Mouse (Mus musculus): Measurements from ENCODE around the gene Cpvl.

The Cpvl gene

DNA sequence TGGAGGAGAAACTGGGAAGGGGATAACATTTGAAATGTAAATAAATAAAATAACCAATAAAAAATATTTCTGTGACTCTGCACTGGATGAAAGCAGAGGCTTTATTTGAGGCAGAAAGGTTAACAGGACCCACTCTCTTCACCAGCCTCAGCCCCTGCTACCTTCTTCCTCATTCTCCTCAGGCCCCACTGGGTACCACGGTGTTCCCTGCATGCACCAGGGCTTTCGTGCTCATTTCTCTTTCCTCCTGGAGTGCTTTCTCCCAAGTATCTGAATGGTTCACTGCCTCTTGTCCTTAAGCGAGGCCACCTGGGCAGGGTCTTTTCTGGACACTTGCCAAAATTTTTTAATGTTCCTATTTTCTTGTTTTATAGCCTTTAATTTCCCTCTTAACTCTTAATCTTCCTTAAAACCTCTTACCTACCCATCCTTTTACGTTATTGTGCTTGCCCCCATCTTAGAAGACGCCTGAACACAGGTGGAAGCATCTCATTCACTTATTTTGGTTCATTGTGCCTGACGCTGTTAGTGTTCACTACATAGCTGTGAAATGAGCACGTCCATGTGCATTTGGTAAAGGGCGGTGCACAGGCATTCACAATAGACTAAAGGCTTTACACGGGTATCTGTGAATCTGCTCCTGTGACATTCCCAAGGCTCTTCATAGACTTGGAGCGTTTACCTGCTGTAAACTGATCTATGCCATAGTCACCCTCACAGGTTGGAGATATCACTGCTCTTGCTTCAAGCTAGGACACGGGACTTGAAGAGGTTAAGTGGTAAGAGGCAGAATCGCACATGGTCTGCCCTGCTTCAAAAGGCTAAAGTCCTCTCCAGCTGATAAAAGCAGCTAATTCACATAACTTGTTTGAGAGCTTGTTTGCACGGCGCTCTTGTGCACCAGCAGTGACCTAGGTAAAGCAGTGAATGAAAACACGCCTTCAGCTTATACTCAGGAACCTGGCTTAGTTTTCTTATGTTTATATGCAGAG lies 41.0 kb downstream of the Cpvl start:
- no peak for DNase-seq (ENCODE audit: low read depth, low spot score)

DNA sequence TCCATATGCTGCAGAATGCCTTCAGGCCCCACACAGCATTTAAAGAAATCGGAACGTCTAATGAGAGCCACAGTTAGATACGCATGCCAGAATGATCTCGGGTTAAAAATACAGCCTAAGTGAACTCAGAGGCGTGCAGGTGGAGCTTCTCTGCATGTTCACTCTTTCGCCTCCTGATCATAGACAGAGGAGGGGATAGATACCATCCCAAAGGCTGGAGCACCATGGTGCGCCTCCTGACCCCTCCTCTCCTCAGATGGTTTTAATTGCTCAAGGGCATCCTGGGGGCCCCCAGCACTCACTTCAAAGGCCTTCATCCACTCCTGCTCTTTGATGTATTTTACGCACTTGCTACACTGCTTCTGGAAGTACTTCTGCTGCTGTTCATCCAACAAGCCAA lies 46.9 kb downstream of the Cpvl start:
- no peak for DNase-seq (ENCODE audit: low read depth, low spot score)

DNA sequence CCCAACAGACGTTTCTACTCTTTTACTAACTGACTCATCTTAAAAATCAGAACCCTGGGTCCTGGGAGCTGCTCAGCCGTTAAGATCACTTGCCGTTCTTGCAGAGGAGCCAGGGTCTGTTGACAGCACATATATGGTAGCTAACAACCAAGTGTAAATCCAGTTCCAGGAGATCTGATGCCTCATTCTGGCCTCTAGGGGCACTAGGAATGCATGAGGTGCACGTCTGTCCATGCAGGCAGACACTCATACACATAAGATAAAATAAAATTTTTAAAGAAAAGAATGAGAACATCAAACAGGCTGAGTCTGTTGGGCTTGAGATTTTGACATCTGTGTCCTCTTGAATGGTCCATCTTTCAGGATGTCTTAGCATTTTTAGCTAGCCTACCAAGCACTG lies 48.6 kb downstream of the Cpvl start:
- no peak for DNase-seq (ENCODE audit: low read depth, low spot score)

DNA sequence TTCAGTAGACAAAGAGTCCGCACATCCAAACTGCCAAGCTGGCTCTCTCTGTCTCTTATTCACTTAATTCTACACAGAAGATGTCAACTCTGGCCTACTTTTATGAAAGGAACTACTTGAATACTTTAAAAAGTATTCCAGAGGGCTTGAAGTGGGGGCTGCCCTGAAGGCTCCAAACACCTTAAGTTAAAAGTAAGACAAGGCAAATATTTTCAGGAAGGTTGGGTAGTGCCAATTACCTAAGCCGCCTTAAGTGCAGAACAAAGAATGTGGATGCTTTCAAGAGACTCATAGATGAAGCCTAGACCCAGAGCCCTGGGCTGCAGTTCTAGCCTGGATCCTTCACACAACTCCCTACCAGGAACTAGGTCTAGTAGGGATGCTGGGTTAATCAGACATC lies 52.3 kb downstream of the Cpvl start:
- DNase-seq (ENCODE audit: low read depth, low spot score) = no peak

DNA sequence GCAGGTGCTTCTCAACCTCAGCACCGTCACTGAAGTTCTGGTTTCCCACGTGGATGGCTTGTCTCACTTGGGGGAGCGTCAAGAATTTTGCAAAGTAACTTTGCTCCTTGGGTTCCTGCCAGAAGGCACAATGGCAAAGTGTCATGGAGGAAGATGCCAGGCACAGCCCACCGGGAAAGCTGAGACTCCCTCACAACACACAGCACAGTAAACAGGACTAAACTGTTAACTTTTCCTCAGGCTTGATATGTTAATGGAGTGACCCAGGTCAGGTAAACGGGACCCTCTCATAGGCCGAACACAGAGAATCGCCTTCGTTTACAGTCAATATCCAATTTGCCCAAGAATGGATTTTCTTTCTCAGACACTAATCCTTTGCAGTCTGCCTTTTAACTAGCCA lies 53.3 kb downstream of the Cpvl start:
- DNase-seq (ENCODE audit: low read depth, low spot score) = no peak

DNA sequence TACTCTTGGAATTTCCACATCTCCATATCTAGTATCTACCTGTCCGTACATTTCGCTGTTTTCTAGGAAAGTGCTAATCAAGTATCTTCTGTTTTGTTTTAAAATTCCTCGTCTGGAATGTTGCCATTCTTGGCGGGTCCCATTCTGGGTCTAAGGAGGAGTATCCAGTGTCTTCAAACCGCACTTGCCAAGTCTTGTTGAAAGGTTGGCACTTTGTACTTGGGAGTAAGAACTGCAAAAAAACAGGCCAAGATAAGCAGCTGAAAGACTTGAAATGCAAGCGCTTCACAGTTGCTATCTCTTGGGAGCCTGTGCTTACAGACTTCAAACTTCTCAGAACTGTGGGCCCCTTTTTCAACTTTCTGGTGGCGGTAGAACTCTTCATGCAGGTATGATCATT lies 58.4 kb downstream of the Cpvl start:
- no peak for DNase-seq (ENCODE audit: low read depth, low spot score)

DNA sequence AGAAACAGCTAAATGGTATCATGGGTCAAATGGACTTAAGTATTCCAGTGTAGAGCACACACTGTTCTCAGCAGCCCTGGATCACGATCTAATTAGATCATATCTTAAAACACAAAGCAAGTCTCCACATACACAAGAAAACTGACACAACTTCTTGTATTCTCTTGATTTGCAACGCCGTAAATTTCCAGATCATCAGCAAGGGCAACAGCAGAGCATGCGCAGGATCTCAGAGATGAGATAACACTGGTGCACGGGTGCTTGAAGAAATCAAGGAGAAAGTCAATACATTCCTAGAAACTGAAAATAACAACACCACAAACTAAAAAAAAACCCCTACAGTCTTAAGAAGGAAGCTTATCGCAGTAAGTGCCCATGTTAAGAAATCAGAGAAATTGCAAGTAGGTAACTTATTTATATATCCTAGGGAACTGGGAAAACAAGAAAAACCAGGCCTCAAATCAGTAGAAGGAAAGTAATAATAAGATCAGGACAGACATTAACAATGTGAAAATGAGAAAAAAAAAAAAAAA lies 61.4 kb downstream of the Cpvl start:
- DNase-seq (ENCODE audit: low read depth, low spot score) = no peak

DNA sequence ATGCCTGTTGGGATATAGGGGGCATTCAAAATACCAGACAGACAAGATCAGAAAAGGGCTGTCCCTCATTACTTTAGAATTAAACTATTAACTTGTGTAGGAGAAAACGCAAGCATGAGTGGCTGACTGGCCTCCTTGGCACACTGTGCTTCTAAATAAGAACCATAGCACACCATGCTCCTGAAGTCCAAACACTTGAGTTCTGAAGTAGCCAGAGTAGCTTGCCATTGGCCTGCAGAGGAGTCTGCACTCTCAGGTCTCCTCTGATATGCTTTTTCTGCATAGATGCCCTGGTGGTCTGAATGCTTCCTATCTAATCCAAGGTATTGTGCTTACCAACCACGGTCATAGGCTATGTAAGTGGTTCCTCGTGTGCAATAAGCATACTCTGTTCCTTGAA lies 63.1 kb downstream of the Cpvl start:
- DNase-seq (ENCODE audit: low read depth, low spot score) = no peak

DNA sequence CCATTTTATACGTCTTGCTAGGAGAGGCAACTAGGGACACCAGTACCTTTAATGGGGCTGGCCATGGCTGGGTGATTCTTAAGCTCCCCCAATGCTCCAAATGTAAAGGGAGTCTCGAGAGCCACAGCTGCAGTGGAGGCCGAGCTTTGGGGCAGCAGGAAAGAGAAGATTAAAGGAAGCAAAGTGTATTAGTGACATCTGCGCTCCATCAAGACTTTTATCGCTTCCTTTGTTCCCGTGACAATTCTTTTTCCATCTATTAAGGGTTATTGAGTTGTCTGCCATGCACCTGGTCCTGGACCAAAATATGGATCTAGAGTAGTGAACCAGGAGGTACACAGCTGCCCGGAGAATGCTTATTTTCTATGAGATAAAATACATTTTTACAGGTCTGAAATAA lies 65.3 kb downstream of the Cpvl start:
- no peak for DNase-seq (ENCODE audit: low read depth, low spot score)

DNA sequence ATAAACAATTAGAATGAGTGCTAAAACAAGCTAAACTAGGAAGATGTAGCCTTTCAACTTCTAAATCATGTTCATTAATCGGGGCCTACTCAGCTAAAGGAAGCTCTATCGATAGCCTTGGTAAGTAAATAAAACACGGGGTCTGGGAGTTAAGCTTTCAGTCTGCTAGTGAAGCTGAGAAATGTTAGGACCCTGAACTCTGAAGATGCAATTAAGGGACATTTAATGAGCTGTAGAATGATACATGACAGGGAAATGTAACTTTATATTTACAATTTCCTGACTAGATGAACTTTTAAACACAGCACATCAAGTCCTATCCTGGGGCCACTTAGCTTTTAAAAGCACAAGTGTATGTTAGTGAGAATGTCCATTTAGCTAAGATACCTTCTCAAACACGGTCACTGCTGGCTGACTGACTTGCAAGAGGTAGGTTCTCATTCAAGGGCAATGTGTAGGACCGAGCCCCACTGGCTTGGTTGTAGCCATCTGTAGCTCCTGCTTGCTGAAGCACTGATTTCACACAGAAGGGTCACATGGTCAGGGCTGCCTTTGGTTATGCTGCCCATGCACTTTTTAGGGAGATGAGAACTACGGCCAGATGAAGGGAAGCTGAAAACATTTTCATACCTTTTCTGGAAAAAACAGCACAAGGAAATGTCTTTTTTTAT lies 66.2 kb downstream of the Cpvl start:
- DNase-seq (ENCODE audit: low read depth, low spot score) = no peak

DNA sequence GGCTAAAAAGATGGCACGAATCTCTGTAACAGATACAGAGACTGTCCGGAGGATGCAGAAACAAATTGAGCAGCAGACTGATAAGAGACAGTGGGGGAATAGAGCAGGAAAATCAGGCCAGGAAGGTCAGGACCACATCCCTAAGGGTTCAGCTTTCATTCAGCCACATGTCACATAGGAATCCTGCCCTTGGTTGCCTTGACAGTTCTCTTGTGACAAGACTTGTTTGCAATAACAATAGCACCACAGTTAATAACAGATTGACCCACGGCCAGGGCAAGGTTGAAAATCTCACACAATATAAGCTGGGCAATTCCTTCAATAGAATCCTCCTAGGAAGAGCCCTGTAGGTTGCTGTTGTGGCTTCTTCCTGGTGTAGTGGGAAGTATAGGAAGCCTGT lies 68.5 kb downstream of the Cpvl start:
- no peak for DNase-seq (ENCODE audit: low read depth, low spot score)

DNA sequence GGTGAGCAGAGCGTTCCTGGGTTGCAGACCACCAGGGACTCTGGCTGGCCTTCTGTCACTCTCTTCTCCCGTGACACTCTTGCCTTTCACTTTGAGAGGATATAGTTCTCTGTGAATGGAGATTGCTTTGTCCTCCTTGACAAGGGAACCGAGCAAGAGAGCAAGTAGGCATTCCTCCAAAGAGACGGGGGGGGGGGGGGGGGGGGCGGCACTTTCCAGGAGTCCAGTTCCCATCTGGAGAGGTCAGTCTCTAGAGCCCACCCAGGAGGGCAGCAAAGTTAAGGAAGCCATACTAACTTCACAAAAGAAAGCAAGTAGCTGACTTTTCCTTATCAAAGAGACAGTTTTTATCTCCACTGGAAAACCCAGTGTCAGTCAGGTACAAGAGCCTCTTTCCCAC lies 69.0 kb downstream of the Cpvl start:
- no peak for DNase-seq (ENCODE audit: low read depth, low spot score)

DNA sequence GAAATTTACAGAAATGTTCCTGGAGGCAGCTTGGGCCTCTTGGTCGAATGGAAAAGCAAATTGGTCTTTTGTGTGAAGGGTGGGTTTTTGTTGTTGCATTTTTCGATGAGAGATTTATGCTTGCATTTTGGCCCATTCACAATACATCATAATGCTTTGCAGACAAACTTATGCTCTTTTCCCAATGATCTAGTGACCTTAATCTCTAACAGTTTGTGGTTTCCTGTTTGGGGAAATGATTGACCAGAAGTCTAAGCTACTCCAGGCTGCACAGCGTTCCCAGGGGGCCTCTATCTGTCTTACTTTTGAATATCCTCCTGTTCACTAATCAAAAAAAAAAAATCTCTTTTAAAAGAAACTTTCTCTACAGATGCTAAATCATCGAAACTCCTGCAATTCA lies 71.6 kb downstream of the Cpvl start:
- no peak for DNase-seq (ENCODE audit: low read depth, low spot score)

DNA sequence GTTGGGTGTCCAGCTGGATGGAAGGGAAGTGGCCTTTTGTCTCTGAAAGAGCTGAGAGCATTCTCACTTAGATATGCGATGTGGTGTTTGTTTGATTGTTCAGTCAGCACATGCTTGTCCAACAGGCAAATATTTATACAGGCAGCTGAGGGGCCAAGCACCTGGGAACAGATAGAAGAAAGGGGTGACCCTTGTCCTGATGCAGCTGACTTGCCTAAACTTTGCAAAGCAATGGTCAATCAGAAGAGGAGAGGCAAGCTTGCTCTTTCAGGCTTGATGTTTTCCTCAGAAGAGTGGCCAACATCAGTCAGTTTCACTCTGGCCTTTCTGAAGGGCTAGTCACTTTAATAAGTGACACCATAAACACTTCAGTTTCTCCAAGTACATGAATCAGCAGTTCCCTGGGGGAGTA lies 72.4 kb downstream of the Cpvl start:
- no peak for DNase-seq (ENCODE audit: low read depth, low spot score)

DNA sequence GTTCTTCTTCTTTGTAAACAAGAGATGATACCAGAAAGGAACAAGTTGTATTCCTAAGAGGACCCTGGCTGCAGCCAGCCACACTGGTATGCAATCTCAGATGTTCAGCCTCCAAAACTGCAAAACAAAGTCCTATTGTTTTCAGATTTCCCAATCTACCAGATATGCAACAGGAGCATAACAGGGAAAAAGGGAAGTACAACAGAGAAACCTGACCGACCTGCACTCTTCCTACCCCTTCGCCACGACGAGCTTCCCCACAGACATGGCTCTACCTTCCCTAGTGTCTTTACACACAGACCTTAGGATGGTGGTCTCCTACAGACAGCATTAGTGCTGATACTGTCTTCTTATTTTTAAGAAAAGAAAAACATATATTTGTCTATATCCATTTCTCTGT lies 72.9 kb downstream of the Cpvl start:
- no peak for DNase-seq (ENCODE audit: low read depth, low spot score)

DNA sequence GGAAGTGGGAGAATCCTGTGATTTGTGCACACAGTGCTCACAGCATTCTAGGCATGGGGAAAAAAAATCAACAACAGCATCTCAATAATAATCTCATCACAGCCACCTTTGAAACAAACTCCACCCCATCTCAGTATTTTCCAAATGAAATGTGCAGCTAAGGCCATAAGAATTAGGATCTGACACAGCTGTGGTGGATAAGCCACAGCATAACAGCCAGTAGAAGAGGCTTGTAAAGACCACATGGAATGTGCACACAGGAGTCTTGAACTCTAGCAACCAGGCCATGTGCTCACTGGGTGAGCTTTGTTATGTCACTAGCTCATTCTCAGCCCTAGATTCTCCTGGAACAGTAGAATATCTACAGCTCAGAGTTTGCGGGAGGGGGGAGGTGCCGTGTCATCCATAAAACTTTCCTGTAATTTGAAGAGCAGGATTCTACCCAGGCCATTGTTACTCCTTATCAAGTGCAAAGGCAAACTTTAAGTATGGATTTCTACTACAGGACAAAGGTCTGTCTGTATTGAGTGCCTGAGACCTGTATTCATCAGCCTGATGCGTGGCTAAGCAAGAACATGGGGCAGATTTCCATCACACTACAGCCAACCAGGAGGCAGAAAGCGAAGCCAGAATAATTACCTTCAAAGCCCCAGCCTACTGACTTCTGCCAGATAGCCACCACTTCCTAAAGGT lies 73.6 kb downstream of the Cpvl start:
- no peak for DNase-seq (ENCODE audit: low read depth, low spot score)

DNA sequence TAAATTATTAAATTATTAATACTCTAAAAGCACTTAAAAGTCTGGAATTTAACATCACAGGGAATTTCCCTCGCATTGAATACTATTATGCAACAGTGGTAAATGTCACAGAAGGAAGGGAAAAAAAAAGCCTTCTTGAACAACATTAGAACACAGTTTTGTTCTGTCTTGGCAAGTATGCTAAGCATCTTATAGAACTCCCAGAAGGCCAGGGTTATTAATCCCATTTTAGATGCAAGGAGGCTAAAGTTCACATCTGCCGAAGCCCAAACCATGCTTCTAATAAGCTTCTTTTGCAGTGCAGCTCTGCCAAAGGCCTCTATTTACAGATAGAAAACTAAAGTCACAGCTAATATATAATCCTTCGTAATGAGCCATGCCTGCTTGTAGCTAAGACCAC lies 74.3 kb downstream of the Cpvl start:
- DNase-seq (ENCODE audit: low read depth, low spot score) = no peak

DNA sequence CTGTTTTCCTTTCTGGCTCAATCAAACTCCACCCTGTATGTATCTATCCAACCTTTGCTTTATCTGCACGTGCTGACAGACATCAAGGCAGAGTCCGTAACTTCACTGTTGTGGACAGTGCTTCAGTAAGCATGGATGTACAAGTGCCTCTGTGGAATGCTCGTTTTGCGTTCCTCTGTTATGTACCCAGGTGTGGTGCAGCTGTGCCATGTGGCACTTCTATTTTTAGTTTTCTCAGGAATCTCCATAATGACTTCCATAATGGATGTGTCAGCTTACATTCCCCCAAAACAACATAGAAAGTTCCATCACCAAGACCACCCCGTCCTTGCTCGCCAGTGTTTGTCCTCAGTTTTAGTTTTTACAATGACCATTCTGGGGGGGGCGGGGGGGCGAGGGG lies 76.7 kb downstream of the Cpvl start:
- no peak for DNase-seq (ENCODE audit: low read depth, low spot score)

DNA sequence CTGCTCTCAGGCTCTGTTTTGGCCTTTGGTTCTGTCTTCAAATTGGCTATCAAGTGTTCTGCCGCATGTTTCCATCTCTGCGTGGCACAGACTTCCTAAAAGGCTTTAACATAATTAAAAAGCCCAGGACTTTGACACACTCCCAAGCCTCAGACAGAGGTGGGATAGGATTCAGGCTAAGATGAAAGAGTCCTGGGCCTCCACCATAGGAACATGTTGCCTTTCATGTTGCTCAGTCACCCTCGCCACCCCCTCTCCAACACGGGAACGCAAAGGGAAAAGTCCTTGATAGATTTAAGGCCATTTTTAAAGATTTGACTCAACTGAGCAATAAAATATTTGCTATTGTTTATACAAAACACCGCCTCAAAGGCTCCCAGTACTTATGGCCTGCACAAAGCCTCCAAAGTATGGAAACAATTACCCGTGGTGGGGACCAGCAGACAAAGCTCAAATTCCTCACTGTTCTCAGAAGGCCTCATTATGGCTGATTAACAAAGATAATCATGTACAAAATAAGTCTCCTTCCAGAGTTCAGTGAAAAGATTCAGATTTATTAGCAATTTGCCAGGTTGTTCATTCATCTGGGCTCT lies 80.5 kb downstream of the Cpvl start:
- DNase-seq (ENCODE audit: low read depth, low spot score) = no peak

DNA sequence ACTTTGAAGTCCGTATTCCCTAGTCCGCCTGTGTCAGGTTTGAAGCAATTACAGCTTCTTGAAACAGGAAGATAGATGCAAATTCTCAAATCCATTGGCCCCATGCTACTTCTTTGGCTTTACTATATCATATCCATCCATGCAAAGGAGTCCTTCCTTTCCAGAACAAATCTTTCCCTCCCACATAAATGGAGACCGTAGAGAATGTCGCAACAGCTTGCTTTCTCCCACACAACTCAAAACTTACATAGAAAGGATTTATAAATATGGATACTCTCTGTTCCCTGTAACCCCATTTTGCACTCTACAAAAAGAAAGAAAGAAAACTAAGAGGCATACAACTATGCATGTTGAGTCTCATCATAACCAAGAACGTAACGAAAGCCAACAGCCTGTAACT lies 81.3 kb downstream of the Cpvl start:
- DNase-seq (ENCODE audit: low read depth, low spot score) = no peak

DNA sequence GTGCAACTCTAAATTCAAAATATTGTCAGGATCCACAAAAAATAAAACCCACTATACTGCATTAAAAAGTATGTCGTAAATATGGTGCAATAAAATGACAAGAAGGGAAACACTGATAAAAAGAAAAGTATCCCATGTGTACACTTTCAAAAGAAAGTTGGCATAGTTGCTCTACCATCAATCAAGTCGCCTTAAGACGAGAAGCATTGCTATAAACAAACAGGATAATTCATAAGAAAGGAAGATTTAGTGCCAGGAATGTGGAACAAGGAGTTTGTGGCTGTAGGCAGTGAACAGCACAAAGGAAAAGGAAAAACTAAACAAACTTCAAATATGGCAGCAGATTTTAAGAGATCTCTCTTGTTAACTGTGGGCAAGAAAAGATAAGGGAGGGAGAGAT lies 84.7 kb downstream of the Cpvl start:
- DNase-seq (ENCODE audit: low read depth, low spot score) = no peak

DNA sequence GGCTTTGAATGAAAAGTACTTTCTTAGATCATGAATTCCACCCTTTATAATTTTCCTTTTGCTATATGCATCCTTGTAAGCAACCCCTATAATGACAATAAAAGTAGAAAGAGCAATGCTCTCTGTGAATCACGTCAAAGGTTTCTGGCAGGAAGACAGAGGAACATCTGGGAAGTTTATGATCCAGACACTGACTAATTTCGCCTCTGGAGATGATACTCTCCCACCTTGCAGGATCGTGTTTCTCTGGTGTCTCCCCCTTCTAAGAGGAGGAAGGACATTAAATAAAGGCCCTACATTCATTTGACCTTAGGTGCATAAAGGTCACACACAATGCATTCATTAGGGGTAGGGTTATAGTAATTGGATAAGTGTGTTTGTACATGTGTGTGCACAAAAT lies 87.4 kb downstream of the Cpvl start:
- DNase-seq (ENCODE audit: low read depth, low spot score) = no peak
